Mouse (Mus musculus): Measurements from ENCODE around the gene 1700029F12Rik. TPM values are rescaled to one million over a fixed set of nuclear protein-coding genes. Genes with fewer than 3 reads are reported as not detected.

The 1700029F12Rik gene
- not detected in 2 replicates for polyA plus RNA-seq (2012)

DNA sequence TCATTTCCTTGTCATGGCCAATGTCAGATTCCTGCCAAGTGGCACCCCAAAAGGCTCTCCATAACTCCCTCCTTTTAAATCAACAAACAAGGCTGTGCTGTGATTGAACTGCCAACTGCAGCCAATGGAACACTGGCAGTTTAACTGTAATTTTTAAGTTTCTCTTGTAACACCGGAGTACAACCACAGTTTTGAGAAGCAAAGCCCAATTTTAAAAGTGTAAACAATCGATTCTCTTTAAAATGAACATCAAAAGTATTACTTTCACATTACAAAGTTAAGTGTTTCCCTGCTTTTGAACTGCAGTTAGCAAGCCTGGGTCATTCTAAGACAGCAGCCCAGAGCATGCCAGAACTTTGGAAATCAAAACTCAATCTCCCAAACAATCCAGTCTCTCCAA lies at the start of gene 1700029F12Rik:
Gene 1700029F12Rik (minus strand): TSS at position 101 of the 400 bp plus-strand sequence.
- H3K9me3 ChIP-seq (ENCODE audit: control insufficient read depth, low read length): no peaks in the 10 kb centered on the region
- H3K36me3 ChIP-seq (ENCODE audit: control insufficient read depth): no peaks in the 10 kb centered on the region
- no peak within 1 kb of the TSS for H3K4me3 ChIP-seq (replicated peaks)
- H3K4me1 ChIP-seq (ENCODE audit: control insufficient read depth): no peaks in the 10 kb centered on the region
- no peaks in the 10 kb centered on the region for H3K27me3 ChIP-seq (ENCODE audit: control insufficient read depth)
- no peak for TF ChIP-seq GATA1 (IDR thresholded peaks at IDR 0.05; ENCODE audit: low read length)
- no peak for TF ChIP-seq TAL1 (IDR thresholded peaks at IDR 0.05; ENCODE audit: low read length)

DNA sequence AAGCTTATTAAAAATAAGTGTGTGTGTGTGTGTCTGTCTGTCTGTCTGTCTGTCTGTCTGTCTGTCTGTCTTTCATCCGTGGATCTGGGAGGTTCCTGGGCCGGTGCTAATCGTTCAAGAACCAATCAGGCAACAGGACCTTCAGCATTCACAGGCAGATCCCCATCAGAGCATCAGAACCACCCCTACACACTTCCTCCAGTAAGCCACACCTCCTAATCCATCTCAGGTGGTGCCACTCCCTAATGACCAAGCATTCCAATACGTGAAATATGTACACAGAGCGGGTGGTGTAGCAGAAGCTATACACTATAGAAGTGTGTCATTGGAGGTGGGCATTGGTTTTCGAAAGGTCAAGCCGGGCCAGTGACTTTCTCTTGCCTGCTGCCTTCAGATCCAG lies 48.3 kb upstream of the 1700029F12Rik start:
- H3K4me1 ChIP-seq (ENCODE audit: control insufficient read depth): peaks cover 37% of the 10 kb centered on the region
- H3K36me3 ChIP-seq (ENCODE audit: control insufficient read depth): no peaks in the 10 kb centered on the region
- TF ChIP-seq GATA1 (IDR thresholded peaks at IDR 0.05; ENCODE audit: low read length): no peak
- TF ChIP-seq TAL1 (IDR thresholded peaks at IDR 0.05; ENCODE audit: low read length): no peak
- no peaks in the 10 kb centered on the region for H3K27me3 ChIP-seq (ENCODE audit: control insufficient read depth)
- peak overlapping the region; percentile 8 for H3K4me3 ChIP-seq (replicated peaks)
- H3K9me3 ChIP-seq (ENCODE audit: control insufficient read depth, low read length): no peaks in the 10 kb centered on the region

DNA sequence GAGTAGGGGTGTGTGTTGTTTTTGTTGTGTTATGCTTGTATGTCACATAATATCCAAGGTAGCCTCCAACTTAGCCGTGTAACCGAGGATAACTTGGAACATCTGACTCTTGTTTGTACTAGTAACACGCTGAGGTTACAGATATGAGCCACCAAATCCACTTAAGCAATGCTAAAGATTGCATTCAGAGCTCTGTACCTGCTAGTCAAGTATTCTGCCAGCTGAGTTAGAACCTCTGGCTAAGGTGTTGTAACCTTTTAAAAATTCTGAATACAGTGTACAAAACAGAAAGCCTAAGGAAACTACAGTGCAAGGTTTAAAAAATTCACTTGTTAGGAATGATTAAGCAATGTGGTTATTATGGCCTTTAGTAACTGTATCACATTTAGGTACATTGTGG lies 46.5 kb upstream of the 1700029F12Rik start:
- H3K4me3 ChIP-seq (replicated peaks): no peak overlapping the region
- TF ChIP-seq TAL1 (IDR thresholded peaks at IDR 0.05; ENCODE audit: low read length) (no peak), GATA1 (IDR thresholded peaks at IDR 0.05; ENCODE audit: low read length) (no peak)
- H3K4me1 ChIP-seq (ENCODE audit: control insufficient read depth): peaks cover 27% of the 10 kb centered on the region
- H3K9me3 ChIP-seq (ENCODE audit: control insufficient read depth, low read length): no peaks in the 10 kb centered on the region
- H3K36me3 ChIP-seq (ENCODE audit: control insufficient read depth): no peaks in the 10 kb centered on the region
- no peaks in the 10 kb centered on the region; the same call in 1 of the 2 replicates for H3K27me3 ChIP-seq (ENCODE audit: control insufficient read depth)

DNA sequence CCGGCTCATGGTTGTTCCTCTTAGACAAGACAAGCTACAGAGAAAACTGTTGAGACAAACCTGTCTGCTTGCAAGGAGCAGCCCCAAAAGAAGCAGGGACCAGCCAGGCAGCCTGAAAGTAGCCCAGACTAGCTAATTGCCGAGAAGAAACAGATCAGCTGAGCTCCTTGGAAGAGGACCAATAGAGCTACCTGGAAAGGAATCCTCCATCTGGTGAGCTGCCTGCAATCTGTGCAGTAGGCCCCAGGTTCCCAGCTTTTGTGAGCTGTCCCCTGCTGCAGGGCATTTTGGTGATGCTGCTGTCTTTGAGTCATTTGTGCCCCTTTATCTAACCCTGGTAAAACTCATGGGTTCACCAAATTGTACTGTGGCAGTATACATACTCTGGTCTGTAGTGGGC lies 46.0 kb upstream of the 1700029F12Rik start:
- TF ChIP-seq GATA1 (IDR thresholded peaks at IDR 0.05; ENCODE audit: low read length): no peak
- TF ChIP-seq TAL1 (IDR thresholded peaks at IDR 0.05; ENCODE audit: low read length): no peak
- peaks cover 24% of the 10 kb centered on the region for H3K4me1 ChIP-seq (ENCODE audit: control insufficient read depth)
- H3K36me3 ChIP-seq (ENCODE audit: control insufficient read depth): no peaks in the 10 kb centered on the region
- no peaks in the 10 kb centered on the region for H3K9me3 ChIP-seq (ENCODE audit: control insufficient read depth, low read length)
- H3K27me3 ChIP-seq (ENCODE audit: control insufficient read depth): no peaks in the 10 kb centered on the region; the same call in 1 of the 2 replicates
- H3K4me3 ChIP-seq (replicated peaks): no peak overlapping the region

DNA sequence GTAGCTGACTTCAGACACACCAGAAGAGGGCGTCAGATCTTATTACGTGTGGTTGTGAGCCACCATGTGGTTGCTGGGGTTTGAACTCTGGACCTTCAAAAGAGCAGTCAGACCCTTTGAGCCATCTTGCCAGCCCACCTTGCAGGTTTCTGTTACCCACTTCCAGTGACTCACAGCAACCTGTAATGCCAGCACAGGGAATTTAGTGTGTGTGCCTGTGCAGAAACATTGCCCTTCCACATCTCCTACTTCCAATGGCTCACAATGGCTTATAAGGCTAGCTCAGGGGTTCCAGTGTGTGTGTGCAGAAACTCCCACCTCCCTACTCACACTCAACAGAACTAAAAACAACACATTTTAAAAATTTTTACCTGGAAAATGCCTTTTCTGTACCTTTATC lies 43.4 kb upstream of the 1700029F12Rik start:
- no peaks in the 10 kb centered on the region for H3K36me3 ChIP-seq (ENCODE audit: control insufficient read depth)
- H3K4me3 ChIP-seq (replicated peaks): no peak overlapping the region
- peaks cover 20% of the 10 kb centered on the region for H3K27me3 ChIP-seq (ENCODE audit: control insufficient read depth)
- TF ChIP-seq TAL1 (IDR thresholded peaks at IDR 0.05; ENCODE audit: low read length) (no peak), GATA1 (IDR thresholded peaks at IDR 0.05; ENCODE audit: low read length) (no peak)
- no peaks in the 10 kb centered on the region for H3K9me3 ChIP-seq (ENCODE audit: control insufficient read depth, low read length)
- peaks cover 13% of the 10 kb centered on the region for H3K4me1 ChIP-seq (ENCODE audit: control insufficient read depth)

DNA sequence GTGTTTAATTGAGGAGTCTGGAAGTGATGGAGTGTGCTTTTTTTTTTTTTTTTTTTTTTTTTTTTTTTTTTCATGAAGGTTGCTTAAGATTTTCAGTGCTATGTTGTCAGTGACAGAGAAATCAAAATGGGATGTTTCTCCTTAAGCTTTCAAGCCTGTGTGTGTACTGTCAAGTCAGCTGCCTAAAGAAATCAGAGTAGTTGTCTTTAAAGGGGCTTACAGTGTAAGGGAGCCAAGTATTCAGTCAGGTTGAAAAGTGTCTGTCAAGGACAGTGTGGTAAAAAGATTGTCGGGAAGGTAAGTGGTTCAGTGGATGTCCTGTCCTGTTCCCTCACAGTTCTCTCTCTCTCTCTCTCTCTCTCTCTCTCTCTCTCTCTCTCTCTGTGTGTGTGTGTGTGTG lies 39.3 kb upstream of the 1700029F12Rik start:
- Histone ChIP-seq H3K36me3 (ENCODE audit: control insufficient read depth) (no peaks in the 10 kb centered on the region; the same call in 1 of the 2 replicates), H3K9me3 (ENCODE audit: control insufficient read depth, low read length) (no peaks in the 10 kb centered on the region), H3K4me1 (ENCODE audit: control insufficient read depth) (peaks cover 28% of the 10 kb centered on the region), H3K4me3 (replicated peaks) (no peak overlapping the region), H3K27me3 (ENCODE audit: control insufficient read depth) (peaks cover 44% of the 10 kb centered on the region)
- no peak for TF ChIP-seq TAL1 (IDR thresholded peaks at IDR 0.05; ENCODE audit: low read length)
- no peak for TF ChIP-seq GATA1 (IDR thresholded peaks at IDR 0.05; ENCODE audit: low read length)

DNA sequence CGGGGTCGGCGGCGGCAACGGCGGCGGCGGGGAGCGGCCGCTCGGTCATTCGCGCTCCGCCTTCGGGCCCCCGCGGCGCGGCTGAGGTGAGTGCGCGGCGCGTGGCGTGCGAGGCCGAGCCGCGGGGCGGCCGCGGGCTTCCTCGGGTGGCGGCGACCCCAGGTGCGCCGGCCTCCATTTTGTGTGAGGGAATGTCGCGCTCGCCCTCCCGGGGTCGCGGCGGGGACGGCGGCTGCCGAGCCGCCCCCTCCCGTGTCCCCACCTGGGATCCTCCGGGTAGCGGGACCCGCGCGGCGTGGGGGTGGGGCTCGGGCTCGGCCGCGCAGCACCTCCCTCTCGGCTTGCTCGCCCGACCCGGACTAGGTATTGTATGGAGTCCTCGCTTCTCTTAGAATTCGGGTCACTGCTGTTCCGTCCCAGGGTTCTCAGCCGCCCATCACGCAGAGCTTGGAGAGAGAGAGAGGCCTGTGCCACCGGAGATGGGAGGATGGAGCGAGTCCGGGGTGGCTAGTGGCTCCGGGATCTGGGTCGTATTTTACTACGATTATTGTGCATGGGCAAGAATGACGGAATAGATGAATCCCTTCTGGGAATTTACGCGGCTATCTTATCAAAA lies 37.6 kb upstream of the 1700029F12Rik start:
- Histone ChIP-seq H3K36me3 (ENCODE audit: control insufficient read depth) (no peaks in the 10 kb centered on the region; the same call in 1 of the 2 replicates), H3K27me3 (ENCODE audit: control insufficient read depth) (peaks cover 44% of the 10 kb centered on the region), H3K4me1 (ENCODE audit: control insufficient read depth) (peaks cover 46% of the 10 kb centered on the region), H3K9me3 (ENCODE audit: control insufficient read depth, low read length) (no peaks in the 10 kb centered on the region), H3K4me3 (replicated peaks) (peak overlapping the region; percentile 79)
- TF ChIP-seq GATA1 (IDR thresholded peaks at IDR 0.05; ENCODE audit: low read length) (no peak), TAL1 (IDR thresholded peaks at IDR 0.05; ENCODE audit: low read length) (no peak)

DNA sequence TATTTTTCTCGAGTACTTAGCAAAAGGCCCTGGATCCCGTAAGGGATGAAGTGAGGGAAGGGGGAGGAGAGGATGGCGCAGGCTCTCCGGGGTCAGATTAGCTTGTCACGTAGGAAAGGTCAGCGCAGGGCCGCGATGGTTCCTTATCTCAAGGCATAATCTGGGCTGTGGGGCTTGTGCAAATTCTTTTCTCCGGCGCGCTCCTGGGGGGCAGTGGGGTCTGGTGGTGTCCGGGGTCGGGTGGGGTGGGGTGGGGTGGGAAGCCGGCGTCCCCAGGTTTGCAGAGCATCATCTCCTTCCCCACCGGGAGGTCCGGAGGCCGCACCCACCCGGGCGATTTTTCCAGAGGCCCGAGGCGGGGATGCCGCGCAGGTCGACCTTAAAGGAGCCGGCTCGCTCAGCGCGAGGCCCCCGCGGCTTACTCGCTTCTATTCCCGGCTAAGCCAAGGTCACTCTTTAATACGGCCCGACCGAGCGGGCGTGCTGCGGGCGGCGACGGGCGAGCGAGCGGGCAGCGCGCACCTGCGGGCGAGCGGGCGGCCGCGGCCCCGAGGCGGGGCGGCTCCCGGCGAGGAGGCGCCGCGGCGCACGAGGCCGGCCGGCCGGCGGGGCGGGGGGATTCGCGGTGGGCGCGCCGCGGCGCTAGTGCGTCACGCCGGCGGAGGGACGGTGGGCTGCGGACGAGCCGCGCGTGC lies 36.9 kb upstream of the 1700029F12Rik start:
- Histone ChIP-seq H3K9me3 (ENCODE audit: control insufficient read depth, low read length) (no peaks in the 10 kb centered on the region), H3K36me3 (ENCODE audit: control insufficient read depth) (no peaks in the 10 kb centered on the region; the same call in 1 of the 2 replicates), H3K4me3 (replicated peaks) (peak overlapping the region; percentile 79), H3K4me1 (ENCODE audit: control insufficient read depth) (peaks cover 52% of the 10 kb centered on the region), H3K27me3 (ENCODE audit: control insufficient read depth) (peaks cover 44% of the 10 kb centered on the region)
- TF ChIP-seq TAL1 (IDR thresholded peaks at IDR 0.05; ENCODE audit: low read length): no peak
- peak; percentile 99 for TF ChIP-seq GATA1 (IDR thresholded peaks at IDR 0.05; ENCODE audit: low read length)

DNA sequence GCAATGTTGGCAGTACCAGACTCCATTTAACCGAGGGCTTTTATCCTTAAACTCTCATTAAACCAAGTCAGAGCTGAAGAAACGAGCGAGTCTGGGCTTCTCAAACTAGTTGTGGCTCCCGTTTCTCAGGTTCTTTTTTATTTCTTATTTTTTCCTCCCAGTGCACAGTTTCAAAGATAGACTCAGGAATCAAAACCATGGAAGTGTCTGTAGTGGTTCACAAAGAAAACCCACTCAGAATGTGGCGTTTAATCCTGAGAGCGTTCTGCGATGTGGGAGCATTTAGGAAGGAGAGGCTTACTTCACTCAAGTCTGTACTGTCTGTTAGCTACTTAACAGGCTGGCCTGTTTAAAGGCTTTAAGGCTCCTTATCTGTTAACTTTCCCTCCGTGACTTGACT lies 34.0 kb upstream of the 1700029F12Rik start:
- H3K36me3 ChIP-seq (ENCODE audit: control insufficient read depth): no peaks in the 10 kb centered on the region; the same call in 1 of the 2 replicates
- H3K4me3 ChIP-seq (replicated peaks): peak overlapping the region; percentile 72

More for the DNA sequence above, 34.0 kb upstream of the 1700029F12Rik start:
- Histone ChIP-seq H3K4me1 (ENCODE audit: control insufficient read depth) (peaks cover 80% of the 10 kb centered on the region), H3K27me3 (ENCODE audit: control insufficient read depth) (peaks cover 30% of the 10 kb centered on the region), H3K9me3 (ENCODE audit: control insufficient read depth, low read length) (no peaks in the 10 kb centered on the region)
- TF ChIP-seq GATA1 (IDR thresholded peaks at IDR 0.05; ENCODE audit: low read length) (no peak), TAL1 (IDR thresholded peaks at IDR 0.05; ENCODE audit: low read length) (no peak)

Measured in erythroblast, embryonic 14.5 days (primary cell).